Mouse (Mus musculus) 416B (cell line): ENCODE results near the gene Zic5.

Experiments used
- DNase-seq: peaks from one replicate; pipeline ENCODE4 v3.0.0; 2011; ENCODE audit warnings: low read depth

Zic5 gene

DNA sequence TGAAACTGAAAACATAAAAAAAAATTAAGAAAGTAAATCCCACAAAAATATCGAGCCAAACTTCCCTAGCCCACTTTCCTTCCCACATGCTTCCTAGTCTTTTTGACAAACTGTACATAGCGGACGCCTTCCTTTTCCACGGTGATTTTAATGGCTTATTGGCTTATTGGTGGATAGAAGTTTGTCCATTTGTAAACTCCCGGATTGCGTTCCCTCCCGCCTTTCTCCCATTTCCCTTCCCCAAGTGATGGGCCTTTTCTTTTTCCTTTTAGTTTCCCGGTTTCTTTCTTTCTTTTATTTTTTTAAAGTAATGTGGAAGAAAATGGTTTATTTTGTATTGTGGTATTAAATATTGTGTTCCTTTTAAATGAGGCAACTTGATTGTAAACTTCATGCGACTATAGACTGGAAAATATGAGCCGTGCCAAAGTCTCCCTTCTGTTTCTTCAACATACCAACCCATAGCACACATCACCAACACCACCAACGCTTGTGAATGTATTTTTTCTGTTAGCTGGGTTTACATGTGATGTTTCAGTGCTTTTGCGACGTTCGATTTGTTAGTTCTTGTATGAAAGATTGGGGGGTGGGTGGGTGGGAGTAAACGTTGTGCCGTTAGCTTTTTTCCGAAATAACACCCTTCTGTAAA, 14.1 kb upstream of the Zic5 start:
- DNase-seq: no peak

DNA sequence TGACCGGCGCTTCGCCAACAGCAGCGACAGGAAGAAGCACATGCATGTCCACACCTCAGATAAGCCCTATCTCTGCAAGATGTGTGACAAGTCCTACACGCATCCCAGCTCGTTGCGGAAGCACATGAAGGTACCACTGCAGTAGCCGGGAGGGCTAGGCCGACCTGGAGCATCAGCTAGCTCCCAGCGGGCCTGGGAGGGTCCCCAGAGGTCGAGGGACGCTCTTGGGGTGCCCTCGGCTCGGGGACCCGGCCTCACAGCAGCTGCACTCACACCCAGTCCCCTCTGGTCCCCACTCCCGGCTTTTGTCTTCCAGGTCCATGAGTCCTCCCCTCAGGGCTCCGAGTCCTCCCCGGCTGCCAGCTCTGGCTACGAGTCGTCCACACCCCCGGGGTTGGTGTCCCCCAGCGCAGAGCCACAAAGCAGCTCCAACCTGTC, 13.1 kb upstream of the Zic5 start:
- no peak for DNase-seq

DNA sequence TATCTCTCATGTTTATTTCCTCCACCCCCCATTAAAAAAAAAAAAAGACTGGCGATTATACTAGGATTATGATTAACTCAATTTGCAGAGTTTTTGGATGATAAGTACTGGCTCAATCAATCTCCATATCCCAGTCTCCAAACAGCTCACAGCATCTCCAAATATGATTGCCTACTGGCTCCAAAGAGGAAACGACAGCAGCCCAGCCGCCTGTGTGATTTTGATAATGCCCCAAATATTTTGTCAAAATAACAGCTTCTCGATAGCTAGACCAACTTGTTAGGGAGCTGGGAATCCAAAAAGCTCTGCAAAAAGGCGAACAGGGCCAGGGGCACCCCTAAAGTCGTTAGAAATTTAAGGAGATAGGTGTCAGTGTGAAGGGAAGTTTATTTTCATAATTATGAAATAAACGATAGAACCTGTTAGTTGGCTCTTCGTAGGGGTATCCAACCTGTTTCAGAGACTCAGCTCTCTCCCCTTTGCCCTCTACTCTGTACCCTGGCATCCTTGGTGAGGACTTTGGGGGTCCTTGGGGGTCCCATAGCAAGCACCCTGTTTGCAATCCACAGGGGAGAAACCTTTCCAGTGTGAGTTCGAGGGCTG, 12.6 kb upstream of the Zic5 start:
- no peak for DNase-seq

DNA sequence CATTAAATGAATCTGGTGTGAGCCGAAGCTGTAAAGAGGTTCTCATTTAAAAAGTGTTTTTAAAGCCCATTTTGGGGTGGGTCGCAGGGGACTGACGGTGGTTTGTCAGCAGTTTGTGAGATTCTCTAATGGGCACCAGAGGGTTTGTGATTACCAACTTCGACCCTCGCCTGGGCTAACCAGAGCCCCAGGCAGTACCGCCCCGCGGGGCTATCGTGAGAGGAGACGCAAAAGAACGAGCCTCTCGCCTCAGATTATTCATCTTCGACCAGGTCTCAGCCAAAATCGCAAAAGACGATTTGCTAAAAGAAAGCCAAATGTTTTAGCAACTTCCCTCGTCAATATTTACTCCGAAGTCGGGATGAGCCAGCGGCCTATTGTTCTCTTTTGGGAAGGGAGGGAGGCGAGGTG, 11.8 kb upstream of the Zic5 start:
- DNase-seq: no peak

DNA sequence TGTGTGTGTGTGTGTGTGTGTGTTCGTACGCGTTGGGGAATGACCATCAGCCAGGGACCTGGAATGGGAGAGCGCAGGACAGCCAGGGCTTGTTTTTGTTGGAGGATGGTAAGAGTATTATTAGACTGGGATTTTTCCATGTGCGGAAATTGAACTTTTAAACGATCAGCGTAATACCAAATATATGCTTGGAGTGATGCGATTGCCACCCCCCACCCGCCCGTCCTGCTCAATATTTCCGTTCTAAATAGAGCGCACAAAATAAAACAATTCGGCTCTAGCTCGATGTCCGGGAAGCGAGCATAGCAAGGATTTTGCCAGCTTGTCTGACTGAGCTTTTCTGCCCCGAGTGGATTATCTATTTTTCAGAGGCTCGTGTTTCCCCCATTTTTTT, 11.3 kb upstream of the Zic5 start:
- no peak for DNase-seq

DNA sequence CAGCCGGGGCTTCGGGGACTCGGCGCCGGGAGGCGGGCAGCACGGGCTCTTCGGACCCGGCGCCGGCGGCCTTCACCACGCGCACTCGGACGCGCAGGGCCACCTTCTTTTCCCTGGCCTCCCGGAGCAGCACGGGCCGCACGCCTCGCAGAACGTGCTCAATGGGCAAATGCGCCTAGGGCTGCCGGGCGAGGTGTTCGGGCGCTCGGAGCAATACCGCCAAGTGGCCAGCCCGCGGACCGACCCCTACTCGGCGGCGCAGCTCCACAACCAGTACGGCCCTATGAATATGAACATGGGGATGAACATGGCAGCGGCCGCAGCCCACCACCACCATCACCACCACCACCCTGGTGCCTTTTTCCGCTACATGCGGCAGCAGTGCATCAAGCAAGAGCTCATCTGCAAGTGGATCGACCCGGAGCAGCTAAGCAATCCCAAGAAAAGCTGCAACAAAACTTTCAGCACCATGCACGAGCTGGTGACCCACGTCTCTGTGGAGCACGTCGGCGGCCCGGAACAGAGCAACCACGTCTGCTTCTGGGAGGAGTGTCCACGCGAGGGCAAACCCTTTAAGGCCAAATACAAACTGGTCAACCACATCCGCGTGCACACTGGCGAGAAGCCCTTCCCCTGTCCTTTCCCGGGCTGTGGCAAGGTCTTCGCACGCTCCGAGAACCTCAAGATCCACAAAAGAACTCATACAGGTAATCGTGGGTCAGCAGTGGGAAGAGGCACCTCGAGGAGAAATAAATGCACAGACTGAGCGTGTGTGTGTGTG, 10.8 kb upstream of the Zic5 start:
- no peak for DNase-seq

DNA sequence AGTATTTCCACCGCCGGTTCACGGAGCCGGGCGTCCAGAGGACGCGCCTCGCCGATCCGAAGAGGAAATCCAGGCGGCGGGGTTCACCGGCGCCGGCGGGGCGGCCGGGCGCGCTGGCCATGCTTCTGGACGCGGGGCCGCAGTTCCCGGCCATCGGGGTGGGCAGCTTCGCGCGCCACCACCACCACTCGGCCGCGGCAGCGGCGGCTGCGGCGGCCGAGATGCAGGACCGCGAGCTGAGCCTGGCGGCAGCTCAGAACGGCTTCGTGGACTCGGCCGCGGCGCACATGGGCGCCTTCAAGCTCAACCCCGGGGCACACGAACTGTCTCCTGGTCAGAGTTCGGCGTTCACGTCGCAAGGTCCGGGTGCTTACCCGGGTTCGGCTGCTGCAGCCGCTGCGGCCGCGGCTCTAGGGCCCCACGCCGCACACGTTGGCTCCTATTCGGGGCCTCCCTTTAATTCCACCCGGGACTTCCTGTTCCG, 10.1 kb upstream of the Zic5 start:
- no peak for DNase-seq

DNA sequence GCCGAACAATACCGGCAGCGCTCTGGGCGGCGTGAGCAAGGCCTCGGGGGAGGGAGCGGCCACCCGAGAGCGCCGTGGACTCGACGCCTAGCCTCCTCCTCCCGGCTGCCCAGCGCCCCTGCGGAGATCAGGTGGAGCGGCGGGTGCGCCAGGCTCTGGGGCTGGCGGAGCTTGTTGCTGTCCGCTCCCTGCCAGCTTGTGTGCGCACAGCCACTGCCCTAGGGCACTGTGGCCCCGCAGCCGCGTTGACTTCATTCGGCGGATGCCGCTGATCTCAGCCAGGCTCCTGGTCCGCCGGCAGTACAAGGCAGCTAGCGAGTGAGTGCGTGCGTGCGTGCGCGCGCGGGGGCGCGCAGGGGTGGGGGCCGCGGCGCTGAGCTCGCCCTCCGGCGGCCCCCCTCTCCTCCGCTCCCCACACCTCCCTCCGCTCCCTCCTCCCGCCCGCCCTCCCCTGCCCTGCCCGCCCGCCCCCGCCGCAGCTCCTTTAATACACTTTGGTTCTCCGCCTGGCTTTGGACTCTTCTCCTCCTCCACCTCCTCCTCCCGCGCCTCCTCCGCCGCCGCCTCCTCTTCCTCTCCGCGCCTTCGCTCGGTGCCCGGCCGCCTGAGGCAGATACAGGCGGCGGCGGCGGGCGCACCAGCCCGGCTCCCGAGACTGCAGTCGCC, 9.5 kb upstream of the Zic5 start, which contains the start of gene Zic2:
Zic2 (plus strand) TSS at position 545 of the 666 bp plus-strand sequence.
- no peak for DNase-seq

DNA sequence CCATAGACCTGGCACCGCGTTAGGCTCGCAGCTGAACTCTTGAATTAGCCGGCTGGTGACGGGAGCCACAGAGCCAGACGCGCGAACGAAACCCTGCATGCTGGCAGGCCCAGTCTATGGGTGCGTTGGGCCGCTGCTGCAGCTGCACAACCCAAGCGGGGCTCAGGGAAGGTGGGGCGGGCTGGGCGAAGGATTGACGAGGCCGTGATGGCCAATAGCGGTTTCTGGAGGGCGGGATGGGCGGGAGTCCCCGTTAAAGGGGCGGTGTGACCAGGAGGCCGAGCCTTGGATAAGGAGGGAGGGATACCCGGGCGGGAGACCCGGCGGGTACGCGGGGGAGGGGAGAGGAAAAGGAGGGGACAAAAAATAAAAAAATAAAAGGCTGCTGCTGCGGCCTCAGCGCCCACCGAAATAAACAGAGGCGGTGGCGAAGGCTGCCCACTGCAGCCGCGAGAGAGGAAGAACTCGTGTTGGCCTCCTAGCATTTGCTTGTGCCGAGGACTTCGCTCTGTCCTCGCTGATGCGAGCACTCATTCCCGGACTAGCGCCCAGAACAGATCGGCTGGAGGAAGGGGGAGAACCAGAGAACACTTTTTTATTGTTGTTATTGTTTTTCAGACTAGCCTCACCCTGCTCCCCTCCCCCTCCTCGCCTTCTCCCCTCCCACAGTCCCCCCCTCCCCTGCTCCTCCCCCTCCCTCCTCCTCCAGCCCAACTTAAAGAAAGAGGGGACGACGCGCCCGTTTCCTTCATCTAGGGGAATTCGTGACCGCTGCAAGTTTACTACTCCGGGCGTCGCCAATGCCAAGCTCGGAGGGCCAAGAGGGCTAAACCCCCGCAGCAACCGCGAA, 8.8 kb upstream of the Zic5 start:
- no peak for DNase-seq

DNA sequence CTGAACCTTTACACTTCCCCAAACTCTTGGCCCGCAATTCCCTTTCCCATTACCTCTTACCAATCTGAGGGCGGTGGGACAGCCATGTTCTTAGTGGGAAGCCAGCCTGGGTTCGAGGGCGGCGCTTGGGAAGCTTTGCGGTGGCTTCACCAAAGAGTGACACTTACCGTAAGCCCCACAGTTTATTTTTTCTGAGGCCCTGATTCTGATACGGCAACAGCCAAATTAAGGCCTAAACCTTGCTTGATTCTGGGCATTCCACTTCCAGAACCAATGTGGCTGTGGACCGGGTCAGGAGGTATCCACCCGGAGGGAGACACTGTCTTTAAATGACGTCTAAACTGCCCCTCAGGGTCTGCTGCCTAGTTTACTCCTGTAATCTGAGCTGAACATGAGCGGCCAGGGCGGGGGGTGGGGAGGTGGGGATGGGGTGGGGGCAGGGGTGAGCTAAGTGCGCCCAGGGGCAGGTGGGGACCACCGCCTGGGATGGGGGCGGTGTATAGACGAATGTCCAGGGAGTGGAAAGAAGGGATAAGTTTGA, 7.8 kb upstream of the Zic5 start:
- DNase-seq: no peak

DNA sequence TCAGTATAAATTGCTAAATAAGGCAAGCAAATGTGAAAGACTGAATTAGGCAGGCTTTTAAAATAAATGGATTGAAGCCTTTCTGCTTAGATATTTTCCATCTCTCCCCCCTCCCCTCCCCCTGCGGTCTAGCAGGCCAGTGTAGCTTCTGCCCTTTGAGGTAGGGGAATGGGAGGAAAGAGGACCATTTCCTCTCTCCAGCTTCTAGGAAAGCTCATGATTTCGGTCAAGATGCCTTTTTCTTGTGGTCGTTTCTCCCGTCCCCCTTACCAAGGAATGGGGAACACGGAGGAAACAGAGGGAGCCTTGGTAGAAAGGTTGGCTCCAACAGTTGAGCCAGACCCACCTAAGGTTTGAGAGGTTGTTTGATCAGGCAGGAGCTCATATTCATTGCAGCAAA, 7.2 kb upstream of the Zic5 start:
- no peak for DNase-seq

DNA sequence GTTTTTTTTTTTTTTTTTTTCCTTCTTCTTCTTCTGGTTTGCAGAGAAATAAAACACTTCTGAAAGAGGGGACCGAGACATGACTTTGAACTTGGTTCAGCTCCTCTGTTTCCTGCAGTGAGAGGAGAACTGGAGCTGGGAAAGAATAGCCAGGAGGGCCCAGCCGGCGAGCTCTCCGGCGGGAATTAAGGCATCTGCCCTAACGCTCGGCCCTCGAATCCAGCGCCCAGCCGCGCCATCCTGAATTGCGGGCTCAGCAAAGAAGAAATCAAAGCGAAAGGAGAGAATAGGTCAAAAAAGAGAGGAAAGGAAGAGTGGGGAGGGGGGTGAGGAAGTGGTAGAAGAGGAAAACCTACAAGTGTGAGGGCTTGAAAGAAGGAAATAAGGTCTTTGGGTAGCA, 6.7 kb upstream of the Zic5 start:
- no peak for DNase-seq

DNA sequence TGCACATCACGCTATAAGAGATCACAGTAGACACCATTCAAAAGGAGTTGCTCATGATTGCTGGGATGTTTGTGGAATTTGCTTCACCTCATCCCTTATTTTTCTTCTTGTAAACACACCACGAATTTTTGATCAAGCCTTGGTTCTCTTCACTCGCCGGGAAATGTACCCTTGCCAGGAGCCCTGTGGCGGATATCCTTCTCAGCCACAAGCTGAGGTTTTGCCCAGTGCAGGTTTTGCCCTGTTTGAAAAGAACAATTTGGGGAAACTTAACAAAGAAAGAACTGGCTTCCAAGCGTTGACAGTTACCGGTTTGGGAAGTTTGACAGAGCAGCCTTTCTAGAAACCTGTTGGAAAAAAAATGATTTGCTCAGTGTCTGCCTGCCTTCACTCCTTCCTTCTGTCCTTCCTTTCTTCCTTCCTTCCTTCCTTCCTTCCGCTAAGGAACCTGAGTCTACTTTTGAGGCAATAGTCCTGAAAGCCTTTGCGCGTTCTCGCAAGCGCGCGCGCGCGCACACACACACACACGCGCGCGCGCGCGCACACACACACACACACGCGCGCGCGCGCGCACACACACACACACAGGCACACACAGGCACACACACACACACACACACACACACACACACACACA, 6.1 kb upstream of the Zic5 start:
- DNase-seq: no peak

DNA sequence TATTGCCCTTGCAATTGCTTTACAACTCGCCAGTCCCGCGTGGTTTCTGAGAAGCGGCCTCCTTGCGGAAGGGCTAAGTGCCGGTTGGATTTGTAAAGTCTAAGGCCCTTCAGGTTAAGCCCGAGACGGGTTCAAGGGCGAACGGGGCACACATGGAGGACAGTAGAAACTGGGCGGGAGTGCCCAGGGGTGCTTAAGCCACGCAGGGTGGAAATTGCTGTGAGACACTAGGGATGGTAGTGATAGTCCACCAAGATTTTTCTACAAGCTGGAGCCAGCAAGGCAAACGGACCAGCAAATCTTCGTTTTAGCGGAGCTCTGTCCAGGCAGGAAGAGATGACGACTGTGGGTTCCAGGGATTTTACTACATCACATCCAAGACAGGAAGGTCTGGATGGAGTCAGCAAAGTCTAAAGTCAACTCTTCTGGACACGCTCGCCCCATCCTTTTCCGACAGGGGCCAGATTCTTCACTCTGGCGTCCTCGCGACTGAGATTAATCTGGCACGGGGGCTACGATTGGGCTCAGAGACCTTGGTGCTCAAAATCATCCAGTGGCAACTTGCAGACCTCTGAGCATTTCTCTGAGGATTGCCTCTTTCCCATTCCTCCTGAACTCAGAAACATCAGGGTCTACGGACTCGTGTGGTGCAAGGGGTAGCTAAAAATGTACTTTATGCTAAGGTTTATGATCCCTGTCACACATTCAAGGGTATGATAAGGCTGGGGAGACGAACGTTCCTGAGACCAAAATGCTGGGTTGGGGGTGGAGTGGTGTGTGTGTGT, 3.7 kb upstream of the Zic5 start:
- DNase-seq: no peak

DNA sequence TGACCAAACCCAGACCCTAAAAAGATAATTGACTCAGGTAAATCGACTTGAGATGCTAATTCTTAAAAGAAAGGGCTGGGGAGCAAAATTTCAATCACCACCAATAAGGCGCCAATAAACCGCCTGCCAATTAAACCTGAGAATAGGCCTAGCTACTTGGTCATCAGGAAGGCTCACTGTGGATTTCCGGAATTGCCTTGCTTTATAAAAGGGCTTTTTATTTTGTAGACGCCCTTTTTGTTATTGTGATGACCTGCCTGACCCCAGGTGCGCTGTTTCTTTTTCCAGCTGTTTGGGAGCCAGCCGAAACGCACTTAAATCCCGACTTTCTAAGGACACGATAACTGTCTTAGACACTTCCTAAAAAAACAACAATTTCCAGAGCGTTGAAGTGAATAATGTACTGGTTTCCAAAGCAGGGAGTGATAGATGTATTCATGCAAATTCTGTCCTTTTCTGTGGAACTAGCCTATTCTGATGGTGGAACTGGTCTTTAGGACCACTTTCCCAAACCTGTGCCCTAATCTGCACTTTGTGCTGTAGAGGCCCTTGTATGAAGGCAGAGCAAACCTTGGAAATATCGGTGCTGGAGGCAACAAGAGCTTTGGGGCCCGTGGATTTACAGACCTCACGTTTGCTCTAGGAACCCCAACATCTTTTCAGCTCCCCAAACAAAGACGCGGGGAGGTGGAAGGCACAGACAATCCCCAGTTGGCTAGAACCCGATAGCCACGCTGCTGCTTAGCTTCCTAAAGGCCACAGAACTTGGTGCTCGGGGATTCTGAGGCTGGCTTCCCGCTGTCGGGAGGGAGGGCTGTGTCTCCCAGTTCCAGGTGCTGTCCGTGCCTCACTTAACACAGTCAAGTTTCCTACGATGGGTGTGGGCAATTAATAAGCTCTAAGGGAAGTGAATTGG, 2.7 kb upstream of the Zic5 start:
- DNase-seq: no peak

DNA sequence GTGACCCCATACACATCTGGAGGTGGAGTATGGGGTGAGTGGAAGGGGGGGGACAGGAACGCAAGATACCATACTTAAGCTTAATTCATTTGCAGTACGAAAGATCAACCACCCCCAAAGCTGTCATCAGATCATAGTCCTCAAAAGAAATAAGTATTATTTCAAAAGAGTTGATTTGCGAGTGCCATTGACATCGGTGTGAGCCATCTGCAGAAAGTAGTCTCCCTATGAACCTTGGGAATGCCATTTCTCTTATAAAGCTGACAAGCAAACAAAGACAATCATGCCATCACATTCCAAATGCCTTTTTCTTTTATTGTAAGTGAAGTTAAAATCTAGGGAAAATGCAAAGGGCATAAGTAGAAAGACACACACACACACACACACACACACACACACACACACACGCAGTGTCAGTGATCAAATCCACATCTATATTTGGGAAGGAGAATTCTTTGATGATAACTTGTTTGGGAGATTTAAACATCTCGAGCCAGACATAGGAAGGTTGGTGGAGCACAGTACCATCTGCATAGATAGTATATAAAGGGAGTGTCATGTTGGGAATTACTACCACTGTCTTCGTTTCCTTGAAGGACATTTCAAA, 1.4 kb upstream of the Zic5 start:
- DNase-seq: no peak

DNA sequence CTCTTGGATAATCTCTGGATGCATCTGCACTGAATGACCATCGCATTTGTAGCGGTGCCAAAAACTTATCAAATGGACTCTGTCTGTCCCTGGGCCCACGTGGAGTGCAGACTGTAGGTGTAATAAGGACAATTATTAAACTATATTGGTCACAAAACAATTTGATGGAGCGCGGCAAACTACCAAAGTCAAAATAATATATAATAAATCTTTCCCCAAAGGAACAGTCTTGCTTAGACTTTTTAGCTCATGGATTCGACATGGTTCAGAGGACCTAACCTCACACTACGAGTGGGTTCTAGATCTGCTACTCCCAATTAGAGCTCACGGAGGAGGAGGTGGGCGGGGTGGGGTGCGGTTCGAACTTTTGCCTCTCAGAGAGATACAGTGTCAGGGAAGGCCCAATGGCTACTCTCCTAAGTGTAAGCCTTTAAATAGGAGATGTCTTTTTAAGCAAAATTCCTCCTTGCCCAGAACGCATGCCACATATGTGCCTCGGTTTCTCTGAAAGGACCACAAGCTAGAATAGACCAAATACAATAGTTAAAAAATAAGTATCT, 534 bp upstream of the Zic5 start:
- no peak for DNase-seq

DNA sequence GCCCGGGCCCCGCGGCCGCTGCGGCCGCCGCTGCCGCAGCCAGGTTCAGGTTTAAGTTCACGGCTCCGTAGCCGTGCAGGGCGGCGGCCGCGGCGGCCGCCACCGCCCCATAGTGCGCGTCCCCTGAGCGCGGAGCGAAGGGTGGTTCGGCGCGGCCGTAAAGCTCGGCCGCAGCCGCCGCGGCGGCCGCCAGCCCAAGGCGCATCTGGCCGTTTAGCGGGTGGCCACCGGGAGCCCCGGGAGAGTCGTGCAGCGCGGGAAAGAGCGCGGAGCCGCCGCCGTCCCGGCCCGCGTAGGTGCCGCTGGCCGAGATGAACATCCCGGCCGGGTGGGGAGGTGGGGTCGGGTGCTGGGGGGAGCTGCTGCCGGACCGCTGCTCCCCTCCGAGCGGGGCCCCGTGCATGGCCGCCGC, 1.1 kb downstream of the Zic5 start:
- DNase-seq: no peak
